Mouse (Mus musculus) cerebellum, adult (tissue): ENCODE measurements at regions not wholly inside any gene's neighbourhood (a gene's known extent, or its start where the extent isn't known, plus 50 kb on each side); places are given as distances from the start of the nearest gene placed in this dataset.

Experiments
- ATAC-seq: cut with Nextera tagmentation; 2 replicates; pipeline ENCODE4 v1.9.2; 2017; ENCODE audit warnings: mild to moderate bottlenecking, moderate library complexity, mixed read lengths; ENCODE audit not compliant: insufficient number of reproducible peaks, low FRiP score, low TSS enrichment

- ATAC-seq, result no peak; the same call in 1 of the 2 replicates
These were observed 348.1 kb downstream of the Hace1 start for GRCm38 (mm10) chr10:45925746-45926145.

GRCm38 (mm10) chr10:45933631-45934310, 356.1 kb downstream of the Hace1 start:
- no peak for ATAC-seq

GRCm38 (mm10) chr10:45957686-45958085, 380.1 kb downstream of the Hace1 start:
- no peak for ATAC-seq

- ATAC-seq, result peak; percentile 45; the same call in 1 of the 2 replicates
These were observed 394.6 kb downstream of the Hace1 start for GRCm38 (mm10) chr10:45972240-45972639.

GRCm38 (mm10) chr10:45982731-45983274, 405.2 kb downstream of the Hace1 start:
- no peak for ATAC-seq

- no peak for ATAC-seq
These were observed 406.2 kb downstream of the Hace1 start for GRCm38 (mm10) chr10:45983671-45984335.

- no peak for ATAC-seq
These were observed 408.7 kb downstream of the Hace1 start for GRCm38 (mm10) chr10:45986341-45986740.

- no peak for ATAC-seq
These were observed 428.7 kb downstream of the Hace1 start for GRCm38 (mm10) chr10:46006319-46006718.

GRCm38 (mm10) chr10:46011916-46012596, 434.4 kb downstream of the Hace1 start:
- peak; percentile 94 for ATAC-seq

GRCm38 (mm10) chr10:46012599-46012998, 435.0 kb downstream of the Hace1 start:
- ATAC-seq, result no peak

- no peak for ATAC-seq
These were observed 438.7 kb downstream of the Hace1 start for GRCm38 (mm10) chr10:46016295-46016694.

GRCm38 (mm10) chr10:46045474-46046093, 468.0 kb downstream of the Hace1 start:
- ATAC-seq, result no peak

GRCm38 (mm10) chr10:46046094-46046749, 468.6 kb downstream of the Hace1 start:
- no peak for ATAC-seq

GRCm38 (mm10) chr10:46046890-46047414, 469.3 kb downstream of the Hace1 start:
- ATAC-seq, result no peak

- ATAC-seq, result no peak
These were observed 470.0 kb downstream of the Hace1 start for GRCm38 (mm10) chr10:46047591-46047990.

- peak; percentile 75 for ATAC-seq
These were observed 480.0 kb downstream of the Hace1 start for GRCm38 (mm10) chr10:46057362-46058198.

- peak; percentile 54; the same call in 1 of the 2 replicates for ATAC-seq
These were observed 480.5 kb downstream of the Hace1 start for GRCm38 (mm10) chr10:46058199-46058472.

GRCm38 (mm10) chr10:46059285-46059684, 481.7 kb downstream of the Hace1 start:
- no peak for ATAC-seq

GRCm38 (mm10) chr10:46063831-46064230, 486.2 kb downstream of the Hace1 start:
- no peak for ATAC-seq
